Mouse (Mus musculus) lung, adult 2 months (tissue): ENCODE measurements around the gene Prkcg.

Experiments used
- CTCF ChIP-seq: fragments of 200-500 bp; IDR thresholded peaks from 2 replicates; pipeline ENCODE4 v1.5.1; 2011; ENCODE audit warnings: mild to moderate bottlenecking, low read length, control low read depth; ENCODE audit not compliant: insufficient read depth
- POLR2A ChIP-seq: fragments of 200-500 bp; IDR thresholded peaks from 2 replicates; pipeline ENCODE4 v1.6.1; 2011; ENCODE audit warnings: low read depth, mild to moderate bottlenecking, control low read depth, low read length, borderline replicate concordance; ENCODE audit errors: extremely low read depth

DNA sequence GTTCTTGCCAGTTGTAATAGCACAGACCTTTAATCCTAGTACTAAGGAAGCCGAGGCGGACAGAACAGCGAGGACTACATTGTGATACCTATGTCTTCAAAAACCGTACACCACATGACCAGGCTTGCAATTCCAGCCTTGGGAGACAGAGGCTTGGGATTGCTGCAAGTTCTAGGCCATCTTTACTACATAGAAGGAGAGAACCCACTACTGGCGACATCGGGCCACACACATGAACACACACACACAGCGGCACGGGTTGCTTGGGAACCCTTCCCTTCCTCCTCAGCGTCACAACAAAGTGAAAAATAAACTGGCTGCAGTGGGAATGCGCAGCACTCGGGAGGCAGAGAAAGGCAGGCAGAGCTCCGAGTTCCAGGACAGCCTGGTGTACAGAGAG is 79.3 kb downstream of the Prkcg start:
- TF ChIP-seq POLR2A, result no peak
- no peak for TF ChIP-seq CTCF
